Mouse (Mus musculus) testis, adult 2 months (tissue): ENCODE results near the gene Chchd6.

Experiments used
- CTCF ChIP-seq: fragments of 200-500 bp; IDR thresholded peaks from 2 replicates; pipeline ENCODE4 v1.5.1; 2012; ENCODE audit warnings: low read depth, mild to moderate bottlenecking, inconsistent platforms, low read length, moderate library complexity; ENCODE audit not compliant: control insufficient read depth, insufficient read depth, insufficient replicate concordance
- POLR2A ChIP-seq: fragments of 200-500 bp; IDR thresholded peaks from 2 replicates; pipeline ENCODE4 v1.6.1; 2012; ENCODE audit warnings: low read depth, mild to moderate bottlenecking, inconsistent platforms, low read length, moderate library complexity; ENCODE audit not compliant: control insufficient read depth

DNA sequence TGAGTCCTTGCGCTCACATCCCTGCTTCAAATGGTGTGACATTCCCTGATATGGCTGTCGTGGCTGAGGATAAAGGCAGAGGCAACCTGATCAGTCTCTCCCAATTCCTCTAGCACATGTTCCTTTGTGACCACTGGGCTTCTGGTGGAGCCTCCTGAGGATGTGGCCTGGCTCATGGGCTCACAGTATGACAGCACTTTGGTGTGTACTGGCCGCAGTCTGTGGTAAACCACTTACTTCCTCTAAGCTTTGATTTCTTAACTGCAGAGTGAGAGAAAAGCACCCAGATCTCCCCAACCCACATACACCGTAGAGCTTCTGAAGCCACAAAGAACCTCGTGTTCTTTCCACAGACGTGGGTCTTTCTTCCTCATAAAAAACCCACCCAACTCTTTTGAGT lies 173.9 kb downstream of the Chchd6 start:
- TF ChIP-seq CTCF (no peak), POLR2A (no peak)
